Mouse (Mus musculus) megakaryocyte, adult 5-6 weeks (primary cell): Measurements from ENCODE around the gene Rgs19. TPM values are rescaled to one million over a fixed set of nuclear protein-coding genes. Genes with fewer than 3 reads are reported as not detected.

Experiments
- ATAC-seq: 2 replicates; pipeline ENCODE4 v1.8.0; 2016; ENCODE audit warnings: mild to moderate bottlenecking, inconsistent platforms; ENCODE audit not compliant: poor library complexity, severe bottlenecking
- total RNA-seq, 2 experiments: library from RNA; stranded (forward) in 1 of 2; stranded (reverse) in 1 of 2; fragments of 153-499, 151-499 nt in 1 of 2; fragments of 221-1000, 200-1000 nt in 1 of 2; gene quantifications; 2 replicates each; pipeline versions ENCODE4 v1.2.3 to v1.2.4; 2015 to 2017

Gene Rgs19
- total RNA-seq, 2 experiments from 2014 or later, result 162 to 502 TPM

DNA sequence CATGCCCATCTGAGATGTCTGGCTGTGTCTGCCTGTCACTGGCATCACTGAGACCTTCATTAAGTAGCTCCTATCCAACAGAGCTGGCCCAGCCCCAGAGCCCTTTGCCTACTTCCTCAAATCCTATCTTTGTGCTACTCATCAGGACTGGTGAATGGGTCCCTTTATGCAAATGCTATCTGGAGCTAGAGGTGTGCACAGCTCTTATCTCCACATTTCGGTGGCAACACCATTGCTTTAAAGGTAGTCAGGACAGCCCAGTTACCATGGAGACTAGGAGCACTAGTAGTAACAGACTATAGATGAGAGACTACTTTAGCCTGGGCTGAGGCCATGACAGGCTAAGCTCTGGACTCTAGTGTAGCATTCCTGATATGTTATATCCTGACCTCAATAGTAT, 9.1 kb downstream of the Rgs19 start:
- ATAC-seq, result peak; percentile 22; the same call in 1 of the 2 replicates

DNA sequence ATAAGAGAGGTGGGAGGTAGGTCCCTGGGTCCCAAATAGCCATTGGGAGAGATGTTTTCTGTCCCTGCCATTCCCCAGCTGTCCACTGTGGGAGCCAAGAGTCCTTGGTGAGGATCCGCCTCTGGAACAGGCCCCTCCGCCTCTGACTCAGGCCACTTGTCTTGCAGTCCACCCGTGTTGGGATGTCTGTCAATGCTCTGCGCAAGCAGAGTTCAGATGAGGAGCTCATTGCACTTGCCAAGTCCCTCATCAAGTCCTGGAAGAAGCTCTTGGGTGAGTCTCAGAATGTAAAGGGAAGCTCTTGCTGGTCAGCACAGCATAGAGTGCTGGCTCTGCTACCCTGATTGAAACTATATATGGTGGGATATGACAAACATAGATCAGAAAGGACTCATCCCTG, 10.4 kb downstream of the Rgs19 start:
- ATAC-seq, result no peak

DNA sequence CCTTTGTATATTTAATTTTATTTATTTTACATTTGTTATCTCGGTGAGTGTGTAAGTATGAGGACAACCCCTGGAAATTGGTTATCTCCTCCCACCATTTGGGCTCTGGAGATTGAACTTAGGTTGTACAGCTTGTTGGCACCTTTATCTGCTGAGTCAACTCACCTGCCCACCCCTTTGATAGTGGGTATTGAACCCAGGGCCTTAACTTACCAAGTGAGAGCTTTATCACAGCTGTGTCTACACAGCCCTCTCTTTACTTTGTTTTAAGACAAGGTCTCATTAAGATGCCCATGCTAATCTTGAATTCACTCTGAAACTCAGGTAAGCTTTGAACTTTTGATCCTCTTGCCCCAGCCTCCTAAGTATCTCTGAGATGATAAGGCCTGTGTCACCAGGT, 11.8 kb downstream of the Rgs19 start:
- ATAC-seq, result no peak

DNA sequence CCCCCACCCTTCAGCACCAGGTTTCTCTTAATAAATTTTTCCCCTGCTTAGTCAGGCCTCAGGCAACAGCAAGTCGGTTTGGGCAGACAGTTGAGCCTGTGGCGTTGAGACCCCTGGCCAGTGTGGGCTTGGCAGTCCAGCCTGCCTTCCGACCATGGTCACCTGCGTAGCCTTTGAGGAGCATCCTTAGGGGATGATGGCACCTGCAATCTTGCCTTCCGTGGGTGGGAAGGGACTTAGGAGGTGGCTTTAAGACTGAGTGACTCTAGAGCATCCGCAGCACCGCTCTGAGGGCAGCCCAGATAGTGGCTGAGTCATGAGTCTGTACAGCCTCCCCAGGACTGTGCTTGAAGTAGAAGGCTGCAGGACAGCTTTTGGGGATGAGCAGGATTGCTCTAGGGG, 13.1 kb downstream of the Rgs19 start:
- ATAC-seq, result peak; percentile 6; the same call in 1 of the 2 replicates

DNA sequence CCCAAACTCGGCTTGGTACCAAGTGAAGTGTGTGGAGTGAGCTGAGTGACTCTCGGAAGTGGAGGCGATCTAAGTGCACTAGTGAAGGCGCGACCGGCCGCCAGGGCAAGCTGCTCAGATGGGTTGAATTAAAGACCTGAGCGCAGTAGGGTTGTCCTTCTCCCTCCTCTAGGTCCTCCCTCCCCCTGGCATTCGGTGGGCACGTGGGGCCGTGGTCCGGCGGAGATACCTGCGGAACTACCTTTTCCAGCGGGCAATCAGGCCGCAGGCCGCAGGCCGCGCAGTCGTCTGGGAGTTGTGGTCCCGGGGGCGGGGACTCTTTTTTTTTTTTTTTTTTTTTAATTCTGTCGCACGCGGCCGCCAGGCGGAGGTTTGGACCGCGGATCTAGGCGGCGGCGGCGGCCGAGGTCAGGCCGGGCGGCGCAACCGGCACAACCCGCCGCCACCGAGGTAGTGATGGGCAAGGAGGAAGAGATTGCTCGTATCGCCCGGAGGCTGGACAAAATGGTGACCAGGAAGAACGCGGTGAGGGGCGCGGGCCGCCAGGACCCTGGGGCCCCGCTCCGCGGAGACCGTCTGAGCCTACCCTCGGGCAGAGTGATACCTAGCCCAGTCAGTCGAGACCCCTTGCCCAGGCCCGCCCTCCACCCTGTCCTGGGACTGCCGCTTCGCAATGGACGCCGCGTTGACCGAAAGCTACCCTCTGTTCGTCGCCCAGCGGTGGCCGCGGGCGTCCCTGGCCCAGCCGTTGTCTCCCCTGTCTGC, 13.6 kb downstream of the Rgs19 start, which contains the start of gene Tcea2:
Gene Tcea2 (plus strand): TSS at position 360 of the 765 bp plus-strand sequence.
- ATAC-seq, result peak; percentile 64

DNA sequence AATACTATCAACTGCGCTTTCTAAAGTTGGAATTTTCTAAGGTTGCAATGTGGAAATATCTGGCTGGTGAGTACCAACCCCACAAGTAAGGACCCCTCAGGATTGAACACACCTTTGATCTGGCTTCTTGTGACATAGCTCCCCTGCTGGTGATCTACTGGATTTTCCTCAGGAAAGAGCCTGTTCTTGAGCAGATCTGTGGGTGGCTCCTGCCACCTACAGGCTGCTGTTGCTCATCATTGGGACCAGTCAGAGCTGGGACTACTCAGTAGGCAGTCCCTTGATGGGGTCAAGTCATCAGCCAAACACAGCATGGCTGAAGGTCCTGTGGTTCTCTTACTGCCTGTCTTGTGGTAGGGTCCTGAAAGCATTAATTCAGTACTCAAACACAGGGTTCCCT, 15.0 kb downstream of the Rgs19 start:
- peak; percentile 67 for ATAC-seq

DNA sequence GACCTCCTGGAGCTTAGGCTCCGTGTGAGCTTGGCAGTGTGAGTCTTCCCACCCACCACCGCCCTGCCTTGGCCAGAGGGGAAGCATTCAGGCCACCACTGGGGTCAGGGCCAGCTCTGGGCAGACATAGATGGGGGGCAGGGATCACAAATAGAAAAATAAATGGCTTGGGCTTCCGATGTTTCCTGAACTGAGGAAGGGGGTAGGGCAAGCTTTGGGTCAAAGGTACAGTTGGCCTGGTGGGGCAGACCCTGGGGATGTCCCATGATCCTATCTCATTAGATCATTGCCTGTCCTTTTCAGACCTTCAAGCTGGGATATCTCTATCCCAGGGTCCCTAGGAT, 16.1 kb downstream of the Rgs19 start:
- ATAC-seq, result no peak

DNA sequence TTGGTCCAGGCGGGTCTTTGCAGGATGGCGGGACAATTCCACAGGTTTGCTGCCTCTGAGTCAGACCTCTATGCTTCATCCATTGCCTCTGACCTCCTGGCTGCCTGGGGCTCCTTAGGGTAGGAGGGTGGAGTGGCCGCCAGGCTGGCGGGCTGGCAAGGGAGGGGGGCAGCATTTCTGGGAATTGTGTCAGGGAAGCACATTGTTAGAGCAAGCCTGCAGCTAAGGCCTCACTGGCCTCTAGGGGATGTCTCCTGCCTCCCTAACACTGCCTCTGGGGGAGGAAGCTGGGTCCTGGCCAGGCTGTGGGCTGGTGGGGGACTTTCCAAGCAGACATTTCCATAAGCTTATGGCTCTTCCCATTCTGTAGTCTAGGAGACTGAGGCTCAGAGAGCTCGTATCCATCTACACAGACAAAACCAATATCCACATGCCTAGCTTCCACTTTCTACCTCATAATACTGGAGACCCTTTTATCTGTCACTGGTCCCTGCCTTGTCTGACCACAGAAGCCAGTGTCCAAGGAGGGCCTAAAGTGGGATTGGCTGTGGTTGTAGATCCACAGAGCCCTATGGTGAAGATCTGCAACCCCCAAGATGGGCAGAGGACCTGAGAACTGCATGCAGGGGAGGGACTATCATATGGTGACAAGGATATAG, 16.6 kb downstream of the Rgs19 start:
- no peak for ATAC-seq

DNA sequence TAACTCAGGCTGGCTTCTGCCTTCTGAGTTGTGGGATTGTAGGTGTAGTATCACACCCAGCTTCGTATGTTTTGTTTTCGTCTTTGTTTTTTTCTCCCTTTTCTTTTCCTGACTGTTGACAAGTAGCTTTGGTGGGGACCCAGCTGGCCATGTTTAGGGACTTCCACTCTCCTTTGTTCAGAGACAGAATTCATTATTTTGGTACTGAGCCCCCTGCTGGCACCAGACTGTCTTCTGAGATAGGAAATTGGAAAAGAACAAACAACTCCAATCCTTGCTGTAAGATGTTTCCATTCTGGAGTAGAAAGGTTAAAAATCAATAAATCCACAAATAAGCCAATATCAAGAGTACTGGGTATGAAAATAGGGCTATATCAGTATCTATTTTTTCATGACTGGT, 17.4 kb downstream of the Rgs19 start:
- no peak for ATAC-seq

DNA sequence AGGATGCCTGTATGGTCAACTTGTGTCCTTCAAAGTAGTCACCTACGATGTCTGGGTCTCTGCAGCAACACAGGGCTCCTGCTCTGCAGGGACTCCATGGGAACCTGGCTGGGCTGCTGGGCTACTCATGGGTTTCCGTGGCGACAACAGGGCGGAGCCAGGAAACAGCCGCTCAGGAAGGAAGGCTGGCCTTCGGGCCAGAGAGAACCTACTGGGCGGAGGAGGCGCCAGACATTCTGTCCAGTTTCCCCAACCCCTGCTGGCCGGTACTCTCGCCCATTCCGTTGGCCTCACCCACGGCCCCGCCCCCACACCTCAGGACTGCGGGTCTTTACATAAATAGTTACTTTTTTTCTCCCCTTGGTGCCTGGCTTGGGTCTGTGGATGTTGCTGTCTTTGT, 18.3 kb downstream of the Rgs19 start:
- peak; percentile 59 for ATAC-seq

DNA sequence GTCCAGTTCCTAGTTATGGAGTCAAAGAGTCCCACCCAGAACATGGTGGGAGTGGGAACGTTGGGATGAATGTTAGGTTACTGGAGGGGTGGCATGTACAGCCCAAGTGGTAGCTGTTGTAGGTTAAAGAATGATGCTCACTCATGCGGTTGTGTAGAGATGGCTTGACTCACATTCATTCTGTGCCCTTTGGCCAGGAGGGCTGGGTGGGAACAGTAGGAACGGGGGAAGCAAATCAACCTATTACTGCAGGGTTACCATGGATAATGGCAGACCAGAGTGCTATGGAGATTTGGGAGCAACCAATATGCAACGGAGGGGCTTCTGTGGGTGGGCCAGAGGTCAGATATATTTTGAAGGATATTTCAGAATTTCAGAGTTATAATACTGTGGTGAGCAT, 18.8 kb downstream of the Rgs19 start:
- no peak for ATAC-seq

DNA sequence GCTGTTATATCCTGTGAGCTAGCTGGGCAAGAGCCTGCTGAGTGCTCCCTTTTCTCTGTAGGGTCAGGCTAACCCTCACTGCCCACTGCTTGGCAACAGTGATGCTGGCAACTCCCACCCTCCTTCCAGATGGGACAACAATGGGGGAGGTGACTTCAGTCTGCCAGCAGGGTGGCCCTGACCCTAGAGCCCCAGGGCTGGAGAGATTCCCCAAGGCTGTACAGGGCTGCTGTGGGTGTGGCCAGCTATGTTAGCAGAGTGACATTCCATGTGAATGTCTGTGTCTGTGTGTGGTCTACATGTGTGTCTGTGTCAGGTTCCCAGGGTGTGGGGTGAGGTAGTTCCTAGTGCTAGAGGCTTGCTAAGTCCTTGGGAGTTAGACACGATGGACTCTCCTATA, 20.3 kb downstream of the Rgs19 start:
- ATAC-seq, result no peak

DNA sequence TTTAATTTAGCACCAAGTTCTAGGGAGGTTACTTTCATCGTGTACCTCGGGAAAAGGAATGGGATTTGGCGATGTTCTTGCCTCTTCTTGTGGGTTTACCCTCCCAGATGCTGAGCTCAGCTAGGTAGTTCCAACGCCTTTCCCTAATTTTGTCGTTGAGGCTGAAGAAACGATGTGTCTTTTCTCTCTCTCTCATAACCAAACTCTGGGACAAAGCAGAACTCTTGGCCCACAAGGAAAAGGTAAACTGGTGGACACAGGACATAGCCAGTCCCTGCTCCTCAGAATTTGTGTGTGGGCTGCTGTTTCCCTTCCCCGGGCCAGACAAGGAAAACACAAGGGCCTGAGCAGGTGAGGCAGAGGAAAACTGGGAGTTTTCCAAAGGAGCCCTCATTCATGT, 21.8 kb downstream of the Rgs19 start:
- no peak for ATAC-seq

DNA sequence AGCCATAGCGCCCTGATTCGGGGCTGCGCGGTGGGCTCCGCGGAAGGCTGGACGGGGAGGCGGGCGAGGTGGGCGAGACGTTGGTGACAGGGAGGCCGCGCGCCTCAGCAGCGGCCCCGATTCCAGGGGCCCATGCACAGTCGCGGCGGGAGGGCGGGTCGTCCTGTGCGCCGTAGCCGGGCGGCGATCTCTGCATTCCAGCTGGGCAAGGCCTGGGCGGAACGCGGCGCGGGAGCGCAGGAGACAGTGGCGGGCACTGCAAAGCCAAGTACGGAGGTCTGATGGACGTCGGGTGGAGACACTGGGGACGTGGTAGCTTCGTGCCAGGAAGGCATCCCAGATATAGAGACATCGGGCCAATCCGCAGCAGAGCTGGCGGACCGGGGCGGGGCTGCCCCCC, 22.5 kb downstream of the Rgs19 start, which contains the start of gene Sox18:
Gene Sox18 (minus strand): TSS at position 315 of the 400 bp plus-strand sequence.
- no peak for ATAC-seq

DNA sequence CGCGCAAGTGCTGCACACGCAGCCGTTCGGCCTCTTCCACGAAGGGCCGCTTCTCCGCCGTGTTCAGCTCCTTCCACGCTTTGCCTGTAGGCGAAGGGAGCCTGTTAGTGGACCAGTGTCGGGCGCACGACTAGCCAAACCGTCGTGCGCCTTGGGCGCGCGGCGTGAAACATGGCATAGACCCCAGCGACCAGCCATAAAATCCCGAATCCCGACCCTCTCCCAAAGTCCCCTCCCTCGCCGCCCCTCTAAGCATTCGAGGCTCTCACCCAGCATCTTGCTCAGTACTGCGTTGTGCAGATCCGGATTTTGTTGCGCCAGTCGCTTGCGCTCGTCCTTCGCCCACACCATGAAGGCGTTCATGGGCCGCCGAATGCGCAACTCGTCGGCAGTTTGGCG, 22.9 kb downstream of the Rgs19 start:
- ATAC-seq, result no peak

DNA sequence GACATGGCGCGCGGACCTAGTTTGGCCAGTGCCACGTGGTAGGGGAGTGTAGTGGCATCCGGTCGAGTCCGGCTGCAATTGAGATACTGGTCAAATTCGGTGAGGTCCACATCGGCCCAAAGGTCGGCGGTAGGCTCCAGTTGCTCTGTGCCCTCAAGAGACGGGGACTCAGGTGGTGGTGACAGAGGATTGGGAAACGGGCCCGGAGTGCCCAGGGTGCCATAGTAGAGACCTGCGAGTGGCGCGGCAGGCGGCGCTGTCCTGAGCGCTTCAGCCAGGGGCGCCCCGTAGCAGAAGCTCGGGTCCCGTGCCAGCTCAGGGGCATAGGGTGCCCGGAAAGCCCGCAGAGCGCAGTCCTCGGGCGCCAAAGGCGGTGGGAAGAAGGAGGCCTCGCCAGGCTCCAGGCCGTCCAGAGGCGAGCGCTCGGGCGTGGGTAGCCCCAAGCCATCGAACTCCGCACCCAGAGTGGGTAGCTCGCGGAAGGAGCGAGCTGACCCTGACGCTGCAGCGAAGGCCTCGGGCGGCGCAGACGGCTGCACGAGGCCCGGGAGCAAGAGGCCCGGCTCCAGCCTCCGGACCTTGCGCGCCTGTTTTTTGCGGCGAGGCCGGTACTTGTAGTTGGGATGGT, 23.4 kb downstream of the Rgs19 start:
- ATAC-seq, result peak; percentile 64

DNA sequence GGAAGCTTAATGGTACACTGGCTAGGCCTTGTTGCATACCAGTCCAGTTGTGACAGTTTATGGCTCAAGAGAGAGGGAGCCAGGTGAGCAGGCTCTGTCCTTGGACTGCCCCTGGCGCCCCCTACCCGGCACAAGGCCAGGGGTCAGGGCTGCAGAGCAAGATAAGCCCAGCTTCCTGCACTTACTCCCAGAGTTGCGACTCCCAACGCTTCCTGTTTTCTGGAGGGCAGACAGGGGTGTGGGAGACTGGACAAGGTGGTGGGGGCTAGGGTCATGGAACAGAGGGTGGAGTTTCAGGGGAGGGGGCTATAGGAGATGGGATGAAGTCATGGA, 30.5 kb downstream of the Rgs19 start:
- ATAC-seq, result no peak

DNA sequence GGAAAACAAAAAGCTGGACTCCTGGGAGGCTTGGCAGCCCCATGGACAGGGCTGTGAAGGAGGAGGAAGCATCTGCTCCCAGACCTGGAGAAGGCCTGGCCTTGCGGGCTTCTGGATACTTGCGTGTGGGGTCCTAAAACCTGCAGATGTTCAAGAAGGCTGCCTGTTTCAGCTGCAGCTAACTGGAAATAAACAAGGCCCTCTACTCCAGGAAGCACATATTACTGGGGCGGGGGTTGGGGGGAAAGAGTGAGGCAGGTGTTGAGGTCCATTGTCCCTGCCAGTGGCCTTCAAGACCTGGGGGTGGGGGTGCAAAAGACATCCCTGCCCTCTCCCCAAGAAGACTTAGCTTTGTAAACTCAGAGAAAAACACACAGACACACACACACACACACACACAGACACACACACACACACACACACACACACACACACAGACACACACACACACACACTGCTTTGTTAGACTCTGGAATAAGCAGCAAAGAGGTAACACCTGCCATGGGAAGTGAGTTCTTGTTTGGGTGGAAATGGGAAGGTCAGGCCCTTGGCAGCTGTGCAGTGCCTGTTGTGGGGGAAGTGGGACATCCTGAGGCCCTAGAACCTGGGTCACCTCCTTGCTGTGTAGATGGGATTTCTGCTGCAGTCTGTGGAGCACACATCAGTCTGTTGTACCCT, 31.0 kb downstream of the Rgs19 start:
- no peak for ATAC-seq

DNA sequence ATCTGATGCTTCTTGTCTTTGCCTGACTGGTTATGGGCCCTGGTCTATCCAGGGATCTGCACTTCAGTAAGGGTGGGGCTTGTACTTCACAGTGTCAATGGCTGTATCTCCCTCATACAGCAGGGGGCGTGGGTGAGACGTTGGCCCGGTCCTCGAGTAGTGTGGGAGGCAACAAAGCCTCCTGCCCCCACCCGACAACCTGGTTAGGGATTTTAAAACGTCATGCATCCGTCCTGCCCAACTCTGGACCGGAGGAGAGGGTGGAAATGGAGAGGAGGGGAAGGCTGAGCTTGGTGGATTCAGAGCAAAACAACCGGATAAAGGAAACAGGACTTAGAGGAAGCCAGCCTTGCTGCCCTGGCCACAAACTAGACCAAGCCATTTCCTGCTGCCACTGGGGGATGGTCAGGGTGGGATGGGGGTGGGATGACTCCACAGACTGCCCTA, 34.1 kb downstream of the Rgs19 start:
- peak; percentile 94 for ATAC-seq

DNA sequence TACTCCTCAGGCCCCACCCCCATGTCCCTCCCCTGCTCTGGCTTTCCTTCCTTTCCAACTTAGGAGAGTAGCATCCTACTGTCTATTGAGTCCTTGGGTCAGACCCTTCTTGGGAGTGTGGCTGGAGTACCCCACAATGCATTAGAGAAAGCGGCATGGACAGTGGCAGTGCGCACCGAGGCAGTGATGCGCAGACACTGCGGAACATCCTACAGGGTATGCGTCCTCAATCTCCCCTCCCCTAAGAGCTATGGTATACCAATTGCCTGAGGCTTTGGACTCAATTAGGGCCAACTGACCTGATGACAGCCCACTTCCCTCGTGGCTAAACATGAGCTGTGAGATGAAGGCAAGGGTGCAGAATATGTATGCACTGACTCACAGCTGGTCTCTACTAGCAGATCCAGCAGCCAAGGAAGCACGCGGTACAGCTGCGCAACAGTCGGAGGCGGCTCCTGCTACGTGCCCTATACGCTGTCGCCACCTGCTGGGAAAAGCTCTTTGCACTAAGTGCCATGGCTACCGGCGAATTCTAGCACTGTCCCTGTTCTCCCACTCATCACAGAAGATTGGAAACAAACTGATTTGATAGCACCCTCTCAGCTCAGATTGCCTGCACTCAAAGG, 34.7 kb downstream of the Rgs19 start:
- peak; percentile 72 for ATAC-seq

DNA sequence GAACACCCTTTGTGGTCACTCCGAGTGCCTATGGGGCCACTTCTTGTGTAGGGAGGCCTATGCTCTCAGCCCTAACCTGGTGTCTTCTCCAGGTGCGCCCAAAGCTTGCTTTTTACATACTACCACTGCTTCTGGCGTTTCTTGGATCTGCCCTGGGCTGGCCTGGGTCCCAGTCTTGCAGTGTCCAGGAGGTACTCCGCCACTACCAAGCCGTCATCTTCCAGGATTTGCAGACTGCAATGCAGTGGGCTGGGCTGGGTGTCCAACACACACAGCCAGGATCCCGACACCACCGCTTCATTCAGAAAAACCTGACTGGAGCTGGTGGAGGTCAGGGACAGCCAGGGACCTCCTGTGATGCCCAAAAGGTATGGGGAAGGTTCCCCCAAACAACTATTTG, 35.2 kb downstream of the Rgs19 start:
- no peak for ATAC-seq
